Mouse (Mus musculus) layer of hippocampus, adult 2 months (tissue): Measurements from ENCODE around the gene Col12a1. TPM values are rescaled to one million over a fixed set of nuclear protein-coding genes. Genes with fewer than 3 reads are reported as not detected.

Experiments used
- DNase-seq, 2 experiments: peaks; one replicate each; pipeline ENCODE4 v3.0.0; 2022; ENCODE audit warnings: low spot score in 2 of 2
- H3K27ac ChIP-seq: fragments of 200-600 bp; 2 replicates; pipeline ENCODE4 v1.8.1; 2022
- H3K4me3 ChIP-seq: fragments of 200-600 bp; 2 replicates; pipeline ENCODE4 v1.8.1; 2022; ENCODE audit warnings: mild to moderate bottlenecking
- CTCF ChIP-seq: fragments of 200-600 bp; conservative IDR thresholded peaks from 2 replicates; pipeline ENCODE4 v1.8.1; 2022; ENCODE audit warnings: antibody characterized with exemption, mild to moderate bottlenecking, moderate library complexity
- total RNA-seq, 2 experiments: library from RNA; stranded (reverse); gene quantifications; 2 replicates each; pipeline ENCODE4 v1.2.3; 2021

Gene Col12a1
- total RNA-seq, 2 experiments from 2014 or later: 6.6 to 7.8 TPM

- TF ChIP-seq CTCF: no peak
- no peak overlapping the region for H3K27ac ChIP-seq
Measured at GRCm38 (mm10) chr9:79653327-79654150, 65.1 kb downstream of the Col12a1 start.

GRCm38 (mm10) chr9:79648587-79648986 is 70.0 kb downstream of the Col12a1 start:
- no peak overlapping the region for H3K27ac ChIP-seq
- no peak overlapping the region for H3K4me3 ChIP-seq
- peak; percentile 14 to 18 for DNase-seq
- TF ChIP-seq CTCF: no peak

More at GRCm38 (mm10) chr9:79653327-79654150, 65.1 kb downstream of the Col12a1 start:
- no peak overlapping the region for H3K4me3 ChIP-seq
- no peak for DNase-seq

- Histone ChIP-seq H3K27ac (no peak overlapping the region), H3K4me3 (no peak overlapping the region)
- no peak for DNase-seq
- no peak for TF ChIP-seq CTCF
Measured at GRCm38 (mm10) chr9:79645757-79646156, 72.9 kb downstream of the Col12a1 start.

- 0 out of 2 replicates have a peak, but pooled peaks have one; percentile 3 for TF ChIP-seq CTCF
- H3K4me3 ChIP-seq: no peak overlapping the region
- DNase-seq: no peak
Measured at GRCm38 (mm10) chr9:79639430-79640090, 79.1 kb downstream of the Col12a1 start.

GRCm38 (mm10) chr9:79637879-79638278 is 80.8 kb downstream of the Col12a1 start:
- no peak for TF ChIP-seq CTCF
- no peak overlapping the region for H3K27ac ChIP-seq
- no peak overlapping the region for H3K4me3 ChIP-seq
- DNase-seq: no peak

More at GRCm38 (mm10) chr9:79639430-79640090, 79.1 kb downstream of the Col12a1 start:
- no peak overlapping the region for H3K27ac ChIP-seq

GRCm38 (mm10) chr9:79634076-79634475 is 84.6 kb downstream of the Col12a1 start:
- TF ChIP-seq CTCF: no peak
- Histone ChIP-seq H3K27ac (no peak overlapping the region), H3K4me3 (no peak overlapping the region)
- no peak for DNase-seq

- no peak for DNase-seq
- H3K27ac ChIP-seq: no peak overlapping the region
- no peak for TF ChIP-seq CTCF
- H3K4me3 ChIP-seq: no peak overlapping the region
Measured at GRCm38 (mm10) chr9:79631186-79631585, 87.4 kb downstream of the Col12a1 start.

- DNase-seq: no peak
- no peak for TF ChIP-seq CTCF
- no peak overlapping the region for H3K4me3 ChIP-seq
- H3K27ac ChIP-seq: no peak overlapping the region
Measured at GRCm38 (mm10) chr9:79618839-79619597, 99.6 kb downstream of the Col12a1 start.

GRCm38 (mm10) chr9:79617336-79617735 is 101.3 kb downstream of the Col12a1 start:
- TF ChIP-seq CTCF: no peak
- Histone ChIP-seq H3K27ac (no peak overlapping the region), H3K4me3 (no peak overlapping the region)
- no peak for DNase-seq

- DNase-seq: no peak
- no peak overlapping the region for H3K27ac ChIP-seq
- no peak for TF ChIP-seq CTCF
- H3K4me3 ChIP-seq: no peak overlapping the region
Measured at GRCm38 (mm10) chr9:79616040-79616439, 102.6 kb downstream of the Col12a1 start.

- no peak for DNase-seq
- no peak overlapping the region for H3K4me3 ChIP-seq
- TF ChIP-seq CTCF: no peak
Measured at GRCm38 (mm10) chr9:79610286-79610685, 108.3 kb downstream of the Col12a1 start.

GRCm38 (mm10) chr9:79609661-79610060 is 109.0 kb downstream of the Col12a1 start:
- Histone ChIP-seq H3K4me3 (no peak overlapping the region), H3K27ac (no peak overlapping the region)
- no peak for DNase-seq
- TF ChIP-seq CTCF: no peak

More at GRCm38 (mm10) chr9:79610286-79610685, 108.3 kb downstream of the Col12a1 start:
- H3K27ac ChIP-seq: no peak overlapping the region

- DNase-seq: no peak
- Histone ChIP-seq H3K4me3 (no peak overlapping the region), H3K27ac (no peak overlapping the region)
- no peak for TF ChIP-seq CTCF
Measured at GRCm38 (mm10) chr9:79608795-79609194, 109.8 kb downstream of the Col12a1 start.
